Mouse (Mus musculus) embryonic facial prominence, embryonic 14.5 days (tissue): Measurements from ENCODE around the gene Itgad. TPM values are rescaled to one million over a fixed set of nuclear protein-coding genes. Genes with fewer than 3 reads are reported as not detected.

Source experiments
- ATAC-seq: fragments of 200-750 bp; cut with Nextera tagmentation; 2 replicates; pipeline ENCODE4 v1.8.0; 2017; ENCODE audit warnings: low read depth, moderate number of reproducible peaks, moderate TSS enrichment
- DNase-seq: peaks from one replicate; pipeline ENCODE4 v3.0.0-alpha.2; 2015; ENCODE audit warnings: low spot score
- H3K27ac ChIP-seq: fragments of 300-500 bp; sonication (generic); replicated peaks from 2 replicates; pipeline ENCODE4 v1.5.1; 2014; ENCODE audit warnings: low read depth, mild to moderate bottlenecking, low read length, moderate library complexity
- H3K27me3 ChIP-seq: fragments of 300-500 bp; sonication (generic); replicated peaks from 2 replicates; pipeline ENCODE4 v1.6.1; 2014; ENCODE audit warnings: low read length; ENCODE audit not compliant: control insufficient read depth, insufficient read depth
- H3K36me3 ChIP-seq: fragments of 300-500 bp; sonication (generic); 2 replicates; pipeline ENCODE4 v1.6.1; 2014; ENCODE audit warnings: low read length, mixed read lengths; ENCODE audit not compliant: control insufficient read depth, insufficient read depth
- H3K4me1 ChIP-seq: fragments of 300-500 bp; sonication (generic); 2 replicates; pipeline ENCODE4 v1.6.1; 2014; ENCODE audit warnings: antibody characterized with exemption, low read length; ENCODE audit not compliant: control insufficient read depth, insufficient read depth
- H3K4me2 ChIP-seq: fragments of 300-500 bp; sonication (generic); 2 replicates; pipeline ENCODE4 v1.6.1; 2014; ENCODE audit warnings: low read depth, mild to moderate bottlenecking, low read length, moderate library complexity, mixed read lengths
- H3K4me3 ChIP-seq: fragments of 300-500 bp; sonication (generic); 2 replicates; pipeline ENCODE4 v1.5.1; 2014; ENCODE audit warnings: low read depth, mild to moderate bottlenecking, low read length
- H3K9ac ChIP-seq: fragments of 300-500 bp; sonication (generic); 2 replicates; pipeline ENCODE4 v1.6.1; 2014; ENCODE audit warnings: low read depth, mild to moderate bottlenecking, low read length, moderate library complexity, mixed read lengths
- H3K9me3 ChIP-seq: fragments of 300-500 bp; sonication (generic); 2 replicates; pipeline ENCODE4 v1.6.1; 2016; ENCODE audit warnings: low read length; ENCODE audit not compliant: control insufficient read depth
- WGBS: fragments of 180-500 bp; shearing (Covaris S2); extraction: QIAGEN DNeasy Blood & Tissue Kit; methylation state at CpG from one replicate; pipeline ENCODE4 v1.1.7; 2014; 5-methylcytosine and 5-hydroxymethylcytosine counted together
- polyA plus RNA-seq: library from polyadenylated mRNA; unstranded; fragments of >200 nt; fragmentation: Nextera tagmentation; extraction: Ambion mirVana; gene quantifications from 2 replicates; pipeline ENCODE4 v1.2.1, GENCODE M21; 2014

The Itgad gene
- polyA plus RNA-seq, 1 experiment from 2014 or later: not detected

GRCm38 (mm10) chr7:128119726-128120490, 34.3 kb upstream of the Itgad start:
- no peak overlapping the region for H3K9ac ChIP-seq
- no peak overlapping the region for H3K4me3 ChIP-seq
- H3K36me3 ChIP-seq: no peaks in the 10 kb centered on the region
- H3K4me1 ChIP-seq: no peaks in the 10 kb centered on the region
- H3K27me3 ChIP-seq: no peaks in the 10 kb centered on the region
- ATAC-seq (no peak), DNase-seq (no peak)
- no peak overlapping the region for H3K27ac ChIP-seq
- no peaks in the 10 kb centered on the region for H3K9me3 ChIP-seq
- no peak overlapping the region for H3K4me2 ChIP-seq
- 82% methylated on average over 6 of the region's 6 CpGs for WGBS

GRCm38 (mm10) chr7:128128741-128129720, 25.1 kb upstream of the Itgad start, which contains the start of gene Itgax:
TSS of gene Itgax (plus strand) at chr7:128129547.
- Histone ChIP-seq H3K4me3 (no peak within 1 kb of the TSS), H3K9ac (no peak within 1 kb of the TSS), H3K27ac (no peak within 1 kb of the TSS), H3K27me3 (no peaks in the 10 kb centered on the region), H3K4me2 (no peak within 1 kb of the TSS), H3K9me3 (no peaks in the 10 kb centered on the region), H3K4me1 (no peaks in the 10 kb centered on the region), H3K36me3 (no peaks in the 10 kb centered on the region)
- no peak for DNase-seq
- 77% methylated on average over 8 of the region's 8 CpGs for WGBS
- no peak for ATAC-seq

GRCm38 (mm10) chr7:128132148-128132547, 22.0 kb upstream of the Itgad start:
- Histone ChIP-seq H3K27me3 (no peaks in the 10 kb centered on the region), H3K36me3 (no peaks in the 10 kb centered on the region), H3K9ac (no peak overlapping the region), H3K27ac (no peak overlapping the region), H3K4me2 (no peak overlapping the region), H3K9me3 (no peaks in the 10 kb centered on the region), H3K4me1 (no peaks in the 10 kb centered on the region), H3K4me3 (no peak overlapping the region)
- no peak for ATAC-seq
- no peak for DNase-seq
- WGBS: 87% methylated on average over 5 of the region's 5 CpGs

- H3K27ac ChIP-seq: no peak overlapping the region
- DNase-seq: no peak
Measured at GRCm38 (mm10) chr7:128133596-128133995, 20.6 kb upstream of the Itgad start.

GRCm38 (mm10) chr7:128136927-128137326, 17.2 kb upstream of the Itgad start:
- Histone ChIP-seq H3K9me3 (no peaks in the 10 kb centered on the region), H3K4me1 (no peaks in the 10 kb centered on the region), H3K9ac (no peak overlapping the region), H3K27ac (no peak overlapping the region), H3K36me3 (no peaks in the 10 kb centered on the region), H3K4me3 (no peak overlapping the region), H3K27me3 (no peaks in the 10 kb centered on the region), H3K4me2 (no peak overlapping the region)
- ATAC-seq (no peak), DNase-seq (no peak)
- WGBS: 53% methylated on average over 4 of the region's 4 CpGs

More at GRCm38 (mm10) chr7:128133596-128133995, 20.6 kb upstream of the Itgad start:
- no peak for ATAC-seq
- Histone ChIP-seq H3K4me1 (no peaks in the 10 kb centered on the region), H3K4me2 (no peak overlapping the region), H3K9me3 (no peaks in the 10 kb centered on the region), H3K27me3 (no peaks in the 10 kb centered on the region), H3K9ac (no peak overlapping the region), H3K36me3 (no peaks in the 10 kb centered on the region), H3K4me3 (no peak overlapping the region)
- WGBS: 81% methylated on average over 2 of the region's 2 CpGs

- Histone ChIP-seq H3K4me3 (no peak overlapping the region), H3K9me3 (no peaks in the 10 kb centered on the region), H3K4me2 (no peak overlapping the region), H3K9ac (no peak overlapping the region), H3K27me3 (no peaks in the 10 kb centered on the region), H3K36me3 (no peaks in the 10 kb centered on the region), H3K4me1 (no peaks in the 10 kb centered on the region), H3K27ac (no peak overlapping the region)
- WGBS: 86% methylated on average over 6 of the region's 6 CpGs
- DNase-seq (no peak), ATAC-seq (no peak)
Measured at GRCm38 (mm10) chr7:128139611-128140010, 14.6 kb upstream of the Itgad start.

- ATAC-seq (no peak), DNase-seq (no peak)
- Histone ChIP-seq H3K27ac (no peak overlapping the region), H3K4me3 (no peak overlapping the region), H3K9me3 (no peaks in the 10 kb centered on the region), H3K9ac (no peak overlapping the region), H3K4me2 (no peak overlapping the region), H3K27me3 (no peaks in the 10 kb centered on the region), H3K4me1 (no peaks in the 10 kb centered on the region), H3K36me3 (no peaks in the 10 kb centered on the region)
- WGBS: 89% methylated on average over 8 of the region's 8 CpGs
Measured at GRCm38 (mm10) chr7:128150970-128151369, 3.2 kb upstream of the Itgad start.

GRCm38 (mm10) chr7:128154924-128155323, 748 bp downstream of the Itgad start:
- Histone ChIP-seq H3K4me2 (no peak overlapping the region), H3K27ac (no peak overlapping the region), H3K36me3 (no peaks in the 10 kb centered on the region), H3K4me3 (no peak overlapping the region), H3K9ac (no peak overlapping the region), H3K27me3 (no peaks in the 10 kb centered on the region), H3K9me3 (no peaks in the 10 kb centered on the region), H3K4me1 (no peaks in the 10 kb centered on the region)
- DNase-seq (no peak), ATAC-seq (no peak)
- WGBS: 75% methylated on average over 10 of the region's 10 CpGs
